Mouse (Mus musculus): ENCODE data around the gene Adk. TPM values are rescaled to one million over a fixed set of nuclear protein-coding genes. Genes with fewer than 3 reads are reported as not detected.

Gene Adk
- polyA plus RNA-seq, 1 experiment from 2014 or later: 240 TPM

- Histone ChIP-seq H3K27ac (ENCODE audit: low read depth, low read length) (no peak overlapping the region), H3K36me3 (ENCODE audit: control insufficient read depth, insufficient read depth) (no peaks in the 10 kb centered on the region), H3K27me3 (replicated peaks; ENCODE audit: control insufficient read depth, insufficient read depth, low read length) (no peaks in the 10 kb centered on the region), H3K4me1 (replicated peaks; ENCODE audit: control insufficient read depth, insufficient read depth, low read length) (no peaks in the 10 kb centered on the region), H3K9ac (ENCODE audit: low read depth, low read length) (no peak overlapping the region), H3K9me3 (ENCODE audit: control insufficient read depth) (no peaks in the 10 kb centered on the region), H3K4me3 (ENCODE audit: low read depth, low read length) (no peak overlapping the region), H3K4me2 (replicated peaks; ENCODE audit: low read depth) (no peak overlapping the region)
- ATAC-seq: no peak
- TF ChIP-seq CTCF (IDR thresholded peaks at IDR 0.05; ENCODE audit: low read depth): no peak
- 86% methylated on average over 3 of the region's 3 CpGs for WGBS
These were observed 436.7 kb downstream of the Adk start for GRCm38 (mm10) chr14:21489116-21489485.

DNA sequence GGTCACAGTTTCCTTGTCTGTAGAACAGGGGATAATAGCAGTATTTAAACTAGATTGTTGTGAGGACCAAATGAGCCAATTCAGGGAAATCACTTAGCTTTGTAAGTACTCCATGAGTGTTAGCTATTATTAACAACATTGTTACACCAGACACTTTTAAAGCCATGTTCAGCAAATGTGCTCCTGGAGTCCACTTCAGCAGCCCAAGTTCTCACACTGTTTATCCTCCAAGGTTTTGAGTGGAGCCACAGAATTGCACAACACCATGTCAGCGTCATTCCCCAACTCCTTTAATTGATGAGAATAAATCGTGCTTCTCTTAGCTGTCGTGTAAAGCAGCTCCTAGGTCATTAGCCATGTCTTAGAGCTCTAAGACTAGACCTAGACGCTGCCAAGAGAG, 437.8 kb downstream of the Adk start:
- Histone ChIP-seq H3K4me3 (ENCODE audit: low read depth, low read length) (no peak overlapping the region), H3K36me3 (ENCODE audit: control insufficient read depth, insufficient read depth) (no peaks in the 10 kb centered on the region), H3K27ac (ENCODE audit: low read depth, low read length) (no peak overlapping the region), H3K4me2 (replicated peaks; ENCODE audit: low read depth) (no peak overlapping the region), H3K9me3 (ENCODE audit: control insufficient read depth) (no peaks in the 10 kb centered on the region), H3K9ac (ENCODE audit: low read depth, low read length) (no peak overlapping the region), H3K4me1 (replicated peaks; ENCODE audit: control insufficient read depth, insufficient read depth, low read length) (no peaks in the 10 kb centered on the region), H3K27me3 (replicated peaks; ENCODE audit: control insufficient read depth, insufficient read depth, low read length) (no peaks in the 10 kb centered on the region)
- ATAC-seq: no peak
- WGBS: 63% methylated on average over 4 of the region's 4 CpGs
- no peak for TF ChIP-seq CTCF (IDR thresholded peaks at IDR 0.05; ENCODE audit: low read depth)

Other genes starting within 250 kb of the Adk start
- 2.7 and 3.8 TPM in 2 replicates for gene Plau, start 215.9 kb upstream of the Adk start, polyA plus RNA-seq (2015; fragmentation: Nextera tagmentation; extraction: Ambion mirVana)
- 33.8 and 33.9 TPM in 2 replicates for gene Vcl, start 123.2 kb upstream of the Adk start, polyA plus RNA-seq (2015; fragmentation: Nextera tagmentation; extraction: Ambion mirVana)
- 58.8 and 60.0 TPM in 2 replicates for gene Ap3m1, start 66 bp upstream of the Adk start, polyA plus RNA-seq (2015; fragmentation: Nextera tagmentation; extraction: Ambion mirVana)

Data from intestine, postnatal 0 days (tissue).